Mouse (Mus musculus) mesoderm, embryonic 11.5 days (tissue): ENCODE data around the gene Mrps34.
A peak's percentile ranks its signal among the peaks of the same experiment; 100 is the strongest.

Experiments
- DNase-seq: peaks from one replicate; pipeline ENCODE4 v3.0.0-alpha.2; 2012; ENCODE audit warnings: low read depth, low spot score

The Mrps34 gene

DNA sequence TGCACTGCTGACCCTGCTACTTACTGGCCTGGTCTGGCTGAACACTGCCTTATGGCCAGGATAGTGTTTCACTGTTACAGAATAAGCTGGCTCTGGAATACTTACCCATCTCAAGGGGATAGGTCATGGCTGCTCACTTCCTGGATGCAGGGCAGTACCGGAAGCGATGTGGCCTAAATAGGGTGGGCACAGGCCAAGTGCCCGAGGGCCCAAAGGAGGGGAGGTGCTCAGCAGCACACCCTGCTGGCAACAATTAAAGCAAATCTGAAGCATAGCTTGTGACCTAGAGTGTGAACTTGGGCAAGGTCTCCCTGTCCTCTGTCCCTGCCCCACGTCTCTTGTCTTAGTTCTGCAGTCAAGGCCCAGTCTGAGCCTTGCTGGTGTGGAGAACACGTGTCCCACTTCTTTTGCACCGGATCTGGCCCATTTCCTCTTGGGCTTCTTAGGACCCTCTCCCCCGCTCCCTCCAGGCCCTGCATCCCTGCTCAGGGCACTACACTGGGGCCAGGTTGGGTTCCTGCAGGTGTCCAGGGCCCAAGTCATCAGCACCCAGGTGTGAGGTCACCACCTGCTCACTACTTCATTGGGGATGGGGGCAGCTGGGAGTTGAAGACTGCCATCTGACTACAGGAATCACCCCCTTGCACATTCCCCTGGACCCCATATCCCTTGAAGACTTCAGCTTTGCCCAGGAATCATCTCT lies 13.0 kb upstream of the Mrps34 start:
- peak; percentile 58 for DNase-seq

DNA sequence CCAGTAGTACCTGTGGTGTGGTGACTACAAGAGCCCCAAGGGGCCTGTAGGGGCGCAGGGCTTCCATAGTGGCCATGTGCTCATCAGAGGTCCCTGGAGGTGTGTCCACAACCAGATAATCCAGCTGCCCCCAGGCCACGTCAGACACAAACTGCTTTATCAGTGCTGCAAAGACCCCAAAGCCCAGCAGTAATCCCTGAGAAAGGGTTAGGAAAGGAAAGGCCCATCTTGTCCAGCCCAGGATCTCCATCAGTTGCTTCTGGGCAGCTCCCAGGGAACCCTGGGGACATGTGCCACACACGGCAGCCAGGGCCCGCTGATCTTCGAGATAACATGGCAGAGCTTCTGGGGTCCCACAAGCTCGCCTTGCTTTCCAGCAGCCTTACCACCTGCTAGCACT lies 10.5 kb upstream of the Mrps34 start:
- no peak for DNase-seq

DNA sequence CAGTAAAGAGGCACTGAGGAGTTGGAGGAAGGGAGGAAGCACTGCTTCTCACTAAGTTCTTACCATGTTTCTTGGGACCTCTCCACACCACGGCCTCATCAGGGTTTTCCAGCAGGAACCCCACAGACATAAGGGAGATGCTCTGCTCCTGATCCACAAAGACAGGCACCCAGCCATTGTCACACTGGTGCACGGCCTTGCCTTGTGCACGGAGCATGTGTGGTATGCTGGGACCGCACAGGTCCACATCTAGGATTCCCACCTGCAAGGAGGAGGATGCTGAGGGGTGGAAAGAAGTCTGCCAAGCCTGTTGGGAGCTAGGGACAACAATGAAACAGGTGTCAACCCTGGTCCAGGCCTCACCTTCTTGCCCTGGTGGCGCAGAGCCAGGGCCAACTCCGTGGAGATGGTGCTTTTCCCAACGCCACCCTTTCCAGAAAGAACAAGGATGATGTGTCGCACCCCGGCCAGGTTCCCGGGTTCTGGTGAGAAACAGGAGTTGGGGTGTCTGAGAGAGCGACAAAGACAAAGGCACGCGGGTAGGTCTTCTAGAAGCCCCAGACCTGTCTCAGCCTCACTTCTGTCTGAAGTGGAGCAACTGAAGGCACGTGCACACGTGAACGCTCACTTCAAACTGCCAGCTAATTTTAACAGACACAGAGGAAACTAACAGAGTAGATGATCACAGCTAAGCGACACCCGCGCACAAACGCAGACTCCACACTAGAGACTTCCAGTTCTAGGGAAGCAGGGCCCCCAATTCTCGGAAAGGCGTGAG lies 9.4 kb upstream of the Mrps34 start:
- no peak for DNase-seq

DNA sequence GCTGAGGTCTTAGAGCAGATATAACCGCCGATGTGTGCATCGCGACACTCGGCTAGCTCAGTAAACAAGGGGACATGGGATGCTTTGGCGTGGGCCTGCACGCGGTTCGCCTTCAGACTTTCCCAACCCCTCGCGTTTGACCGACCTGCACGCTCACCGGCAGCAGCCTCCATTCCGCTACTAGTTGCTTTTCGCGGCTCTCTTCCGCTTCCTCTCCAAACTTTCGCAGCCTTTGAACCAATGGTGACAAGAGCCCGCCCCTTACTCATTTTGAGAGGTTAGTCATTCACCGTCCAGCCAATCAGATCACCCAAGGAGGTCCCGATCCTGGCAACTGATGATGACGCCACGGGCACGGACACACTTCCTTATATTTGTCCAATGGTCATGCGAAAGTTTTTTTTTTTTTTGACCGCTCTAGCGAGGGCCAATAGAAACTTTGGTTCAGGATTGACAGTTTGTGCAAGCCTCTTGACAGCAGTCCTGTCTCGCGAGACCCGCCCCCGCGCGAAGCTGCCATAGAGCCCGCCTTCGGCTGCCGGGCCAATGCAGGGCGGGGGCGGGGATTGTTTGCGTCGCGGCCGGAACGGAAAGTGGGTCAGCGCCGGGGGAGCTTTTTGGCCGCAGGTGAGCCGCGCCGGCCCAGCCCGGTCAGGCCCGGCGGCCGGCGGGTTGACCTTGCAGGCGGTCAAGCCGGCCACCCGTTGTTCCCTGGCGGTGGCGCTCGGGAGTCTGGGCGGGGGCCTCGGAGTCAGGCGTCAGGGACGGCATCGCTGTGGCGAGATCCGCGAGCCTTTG lies 8.6 kb upstream of the Mrps34 start, which contains the start of the genes Nubp2 and Spsb3:
Nubp2 (minus strand) TSS at position 216 of the 798 bp plus-strand sequence.
Spsb3 (plus strand) TSS at position 510 of the 798 bp plus-strand sequence.
- peak; percentile 99 for DNase-seq

DNA sequence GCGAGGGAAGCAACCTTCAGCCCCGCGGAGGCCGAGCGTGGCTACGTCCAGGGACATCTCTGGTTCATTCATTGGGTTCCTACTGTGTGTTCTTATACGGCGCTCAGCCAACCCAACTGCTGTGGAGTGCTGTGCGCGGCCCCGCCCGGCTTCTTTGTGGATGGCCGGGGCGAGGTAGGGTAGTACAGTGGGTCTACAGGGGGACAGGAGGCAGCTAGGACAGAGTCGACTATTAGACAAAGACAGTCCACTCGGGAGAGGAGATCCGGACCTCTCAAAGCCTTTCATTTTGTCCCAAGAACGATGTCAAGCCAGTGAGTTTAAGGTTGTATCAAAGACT lies 8.0 kb upstream of the Mrps34 start:
- no peak for DNase-seq

DNA sequence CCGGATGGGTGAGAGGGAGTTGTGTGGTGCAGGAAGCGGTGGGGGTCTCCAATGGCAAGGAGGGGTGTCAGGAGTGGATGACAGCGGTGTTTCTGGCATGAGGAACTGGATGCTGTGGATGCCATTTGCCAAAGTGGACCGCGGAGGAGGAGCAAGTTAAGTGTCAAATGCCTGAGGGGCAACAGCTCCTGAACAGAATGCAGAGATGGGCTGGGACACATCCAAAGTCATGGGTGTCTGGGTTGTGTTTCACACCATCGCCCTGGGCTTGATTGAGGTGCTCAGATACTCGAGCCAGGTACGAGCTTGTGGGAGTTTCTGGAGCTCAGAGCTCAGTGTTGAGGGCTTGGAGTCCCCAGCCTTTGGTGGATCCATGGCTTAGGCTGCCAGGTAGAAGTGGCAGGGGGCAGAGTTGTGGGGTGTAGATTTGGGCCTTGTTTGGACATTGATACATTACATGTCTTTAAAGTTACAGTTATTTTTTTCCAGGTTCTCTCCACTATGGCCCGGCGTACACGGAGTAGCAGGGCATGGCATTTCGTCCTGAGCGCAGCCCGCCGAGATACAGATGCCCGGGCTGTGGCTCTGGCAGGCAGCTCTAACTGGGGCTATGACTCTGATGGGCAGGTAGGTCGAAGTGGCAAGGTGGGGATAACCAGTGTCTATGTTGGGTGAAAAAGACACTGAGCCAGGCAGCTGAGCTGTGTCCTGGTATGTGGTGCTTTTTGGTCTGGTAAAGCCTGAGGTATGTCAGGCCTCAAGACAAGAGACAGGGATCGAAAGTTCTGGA lies 7.4 kb upstream of the Mrps34 start:
- no peak for DNase-seq

DNA sequence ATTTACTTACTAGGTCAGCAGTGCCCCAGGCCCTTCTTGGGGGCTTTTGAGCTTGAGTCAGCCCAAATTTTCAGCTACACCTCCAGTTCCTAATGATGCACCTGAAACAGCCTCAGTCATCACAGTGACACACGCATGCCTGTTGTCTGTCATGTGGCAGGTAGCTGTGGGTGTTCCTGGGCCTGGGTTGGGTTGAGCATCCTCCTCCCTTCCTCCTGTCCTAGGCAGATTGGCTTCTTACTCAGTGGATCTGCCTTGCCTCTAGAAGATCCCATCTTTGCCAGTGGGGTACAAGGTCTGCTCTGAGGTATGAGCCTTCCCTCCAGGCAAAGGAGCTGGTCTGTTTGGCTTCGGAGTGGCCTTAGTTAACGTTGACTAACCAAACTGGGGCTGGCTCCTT lies 6.1 kb upstream of the Mrps34 start:
- no peak for DNase-seq

DNA sequence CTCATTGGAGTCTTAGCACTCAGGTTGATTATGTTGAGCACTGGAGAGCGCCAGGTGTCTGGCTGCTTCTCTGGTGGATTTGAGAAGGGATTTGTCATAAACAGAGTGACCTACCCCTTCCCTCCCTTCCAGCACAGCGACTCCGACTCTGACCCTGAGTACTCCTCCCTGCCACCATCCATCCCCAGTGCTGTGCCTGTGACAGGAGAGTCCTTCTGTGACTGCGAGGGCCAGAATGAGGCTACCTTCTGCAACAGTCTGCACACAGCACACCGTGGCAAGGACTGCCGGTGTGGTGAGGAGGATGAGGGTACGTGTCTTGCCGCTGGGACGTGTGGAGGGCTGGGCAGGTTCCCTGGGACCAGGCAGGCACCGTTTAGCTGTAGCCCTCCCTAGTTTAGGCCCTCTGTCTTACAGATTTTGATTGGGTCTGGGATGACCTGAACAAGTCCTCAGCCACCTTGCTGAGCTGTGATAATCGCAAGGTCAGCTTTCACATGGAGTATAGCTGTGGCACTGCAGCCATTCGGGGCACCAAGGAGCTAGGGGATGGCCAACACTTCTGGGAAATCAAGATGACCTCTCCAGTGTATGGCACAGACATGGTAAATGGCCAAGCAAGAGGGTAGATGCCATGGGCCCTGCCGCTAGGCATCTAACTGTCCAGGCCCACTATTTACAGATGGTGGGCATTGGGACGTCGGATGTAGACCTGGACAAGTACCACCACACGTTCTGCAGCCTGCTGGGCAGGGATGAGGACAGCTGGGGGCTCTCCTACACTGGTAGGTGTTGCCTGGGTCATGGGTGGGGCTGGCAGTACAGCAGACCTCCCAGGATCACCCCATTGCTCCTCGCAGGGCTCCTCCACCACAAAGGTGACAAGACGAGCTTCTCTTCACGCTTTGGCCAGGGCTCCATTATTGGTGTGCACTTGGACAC lies 4.5 kb upstream of the Mrps34 start:
- DNase-seq, result no peak

DNA sequence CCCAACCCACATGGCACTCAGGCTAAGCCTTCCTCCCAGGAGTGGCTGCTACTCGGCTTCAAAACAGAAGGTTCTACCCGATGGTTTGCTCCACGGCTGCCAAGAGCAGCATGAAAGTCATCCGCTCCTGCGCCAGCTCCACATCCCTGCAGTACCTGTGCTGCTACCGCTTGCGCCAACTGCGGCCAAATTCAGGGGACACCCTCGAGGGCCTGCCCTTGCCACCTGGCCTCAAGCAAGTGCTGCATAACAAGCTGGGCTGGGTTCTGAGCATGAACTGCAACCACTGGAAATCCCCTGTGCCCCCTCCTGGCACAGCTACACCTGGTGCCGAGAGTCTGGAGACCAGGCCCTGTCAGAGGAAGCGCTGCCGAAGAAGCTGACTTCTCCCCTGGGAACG lies 3.6 kb upstream of the Mrps34 start:
- no peak for DNase-seq

DNA sequence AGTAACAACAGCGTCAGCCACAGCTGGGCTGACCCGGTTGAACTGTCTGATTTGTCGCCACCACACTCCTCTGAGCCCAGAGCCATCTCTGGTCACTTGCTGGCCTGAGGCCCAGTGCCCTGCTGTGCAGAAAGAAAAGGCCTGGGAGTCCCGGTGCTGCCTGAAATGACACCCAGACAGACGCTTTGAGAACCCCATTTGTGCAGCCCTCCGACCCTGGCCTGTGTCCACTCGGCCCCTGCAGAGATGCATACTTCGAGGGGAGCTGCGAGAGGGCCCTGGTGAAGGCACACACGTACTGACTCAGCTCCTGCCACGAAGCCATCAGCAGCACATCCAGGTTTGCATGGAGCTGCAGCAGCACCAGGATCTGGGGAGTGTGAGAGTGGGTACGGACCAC lies 2.1 kb upstream of the Mrps34 start:
- no peak for DNase-seq

DNA sequence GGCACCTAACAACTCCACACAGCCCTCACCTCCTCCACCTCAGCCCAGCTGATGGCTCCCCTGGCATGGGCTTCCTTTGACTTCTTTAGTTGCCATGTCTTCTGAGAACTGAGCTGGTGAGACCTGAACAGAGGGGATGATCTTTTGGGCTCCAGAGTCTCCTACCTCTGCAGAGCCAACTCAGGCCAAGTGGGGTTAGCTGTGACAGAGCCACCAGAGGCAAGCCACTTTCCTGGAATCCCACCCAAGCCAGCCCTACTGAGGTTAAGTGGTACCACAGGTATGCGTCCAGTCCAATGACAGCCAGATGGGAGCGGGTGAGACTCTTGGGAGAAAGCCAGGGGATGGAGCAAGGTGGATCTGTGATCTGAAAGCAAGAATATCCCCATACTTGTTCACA lies 1.6 kb upstream of the Mrps34 start:
- DNase-seq, result no peak

DNA sequence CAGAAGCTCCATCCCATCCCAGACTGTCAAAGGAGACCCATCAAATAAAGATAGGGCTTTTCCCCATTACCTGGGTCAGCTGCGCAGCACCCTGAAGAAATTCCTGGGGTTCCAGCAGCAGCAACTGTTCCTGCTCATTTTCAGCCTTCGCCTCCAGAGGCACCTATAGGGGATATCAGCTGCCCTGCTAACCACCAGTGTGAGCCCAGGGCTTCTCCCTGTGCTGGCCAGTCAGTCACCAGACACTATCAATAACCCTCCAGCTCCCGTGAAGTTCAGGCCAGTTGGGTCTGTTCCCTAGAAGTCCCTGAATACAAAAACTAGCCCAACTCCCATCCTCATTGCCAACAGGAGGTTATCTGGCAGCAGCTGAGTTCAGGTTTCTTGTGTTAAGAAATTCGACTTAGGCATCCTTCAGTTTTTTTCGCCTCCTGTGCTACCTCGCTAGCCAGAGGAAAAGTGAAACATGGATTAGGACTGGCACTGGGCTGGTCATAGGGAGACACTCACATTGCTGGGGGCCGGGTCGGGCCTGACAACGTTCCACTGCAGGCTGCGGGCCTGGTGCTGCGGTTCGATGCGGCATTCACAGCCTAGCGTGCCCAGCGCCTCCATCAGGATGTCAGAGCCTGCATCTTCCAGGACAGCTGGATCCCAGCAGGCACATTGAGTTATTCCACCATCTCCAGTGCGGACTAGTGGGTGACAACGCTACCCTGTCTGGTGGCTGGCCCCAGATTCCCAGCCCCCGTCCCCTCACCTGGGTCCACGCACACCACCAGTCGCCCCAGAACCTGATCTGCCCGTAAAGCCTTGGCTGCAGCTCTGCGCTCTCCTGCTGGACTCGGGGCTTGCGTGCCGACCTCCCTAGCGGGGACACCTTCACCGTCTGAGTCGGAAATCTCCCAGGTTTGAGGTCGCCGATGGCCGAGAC lies 588 bp upstream of the Mrps34 start:
- no peak for DNase-seq

DNA sequence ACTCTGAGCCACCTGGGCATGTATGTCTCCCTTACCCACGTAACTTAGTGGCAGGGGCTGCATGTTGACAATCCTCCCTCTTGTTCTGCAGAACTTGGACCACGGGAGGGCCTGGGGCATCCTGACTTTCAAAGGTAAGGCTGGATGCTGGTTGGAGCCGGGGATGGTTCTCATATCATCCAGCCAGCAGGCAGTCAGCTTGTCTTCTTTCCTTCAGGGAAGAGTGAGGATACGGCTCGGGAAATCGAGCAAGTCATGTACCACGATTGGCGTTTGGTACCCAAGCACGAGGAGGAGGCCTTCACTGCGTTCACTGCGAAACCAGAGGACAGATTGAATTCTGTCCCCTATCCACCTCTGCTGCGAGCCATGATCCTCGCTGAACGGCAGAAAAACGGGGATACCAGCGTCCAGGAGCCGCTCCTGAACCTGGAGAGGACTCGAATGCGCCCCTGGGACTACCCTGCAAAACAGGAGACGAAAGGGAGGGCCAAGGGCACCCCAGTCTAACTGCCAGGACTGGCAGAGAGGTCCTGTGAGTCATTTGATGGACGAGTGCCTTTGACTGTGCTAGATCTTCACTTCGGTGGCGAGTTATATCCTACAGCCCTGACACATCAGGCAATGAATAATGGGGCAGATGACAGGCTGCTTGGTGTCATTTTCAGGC lies 790 bp downstream of the Mrps34 start:
- no peak for DNase-seq

DNA sequence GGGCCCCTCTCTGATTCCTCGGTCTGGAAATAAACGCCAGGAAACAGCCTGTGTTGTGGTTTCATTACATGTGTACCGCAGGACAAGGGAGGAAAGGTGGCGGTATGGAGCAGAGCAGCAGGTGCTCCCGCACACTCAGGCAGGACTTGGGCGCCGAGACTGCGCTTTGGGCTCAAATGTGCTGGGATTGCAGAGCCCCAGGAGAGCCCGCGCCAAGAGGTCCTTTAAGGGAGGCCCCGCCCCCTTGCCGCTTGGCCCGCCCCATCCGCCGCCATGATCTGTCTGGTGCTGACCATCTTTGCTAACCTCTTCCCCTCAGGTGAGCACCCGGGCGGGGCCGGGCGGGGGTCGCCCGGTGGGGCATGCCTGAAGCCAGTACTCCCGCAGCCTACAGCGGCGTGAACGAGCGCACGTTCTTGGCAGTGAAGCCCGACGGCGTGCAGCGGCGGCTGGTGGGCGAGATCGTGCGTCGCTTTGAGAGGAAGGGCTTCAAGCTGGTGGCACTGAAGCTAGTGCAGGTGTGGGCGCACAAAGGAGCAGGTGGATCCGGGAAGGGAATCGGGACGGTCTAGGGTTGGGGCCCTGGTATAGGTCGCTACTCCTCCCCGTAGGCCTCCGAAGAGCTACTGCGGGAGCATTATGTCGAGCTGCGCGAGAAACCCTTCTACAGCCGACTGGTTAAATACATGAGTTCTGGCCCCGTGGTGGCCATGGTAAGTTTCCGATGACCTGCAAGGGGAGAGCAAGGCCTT lies 1.5 kb downstream of the Mrps34 start, which contains the start of gene Nme3:
Nme3 (plus strand) TSS at position 260 of the 752 bp plus-strand sequence.
- peak; percentile 63 for DNase-seq

DNA sequence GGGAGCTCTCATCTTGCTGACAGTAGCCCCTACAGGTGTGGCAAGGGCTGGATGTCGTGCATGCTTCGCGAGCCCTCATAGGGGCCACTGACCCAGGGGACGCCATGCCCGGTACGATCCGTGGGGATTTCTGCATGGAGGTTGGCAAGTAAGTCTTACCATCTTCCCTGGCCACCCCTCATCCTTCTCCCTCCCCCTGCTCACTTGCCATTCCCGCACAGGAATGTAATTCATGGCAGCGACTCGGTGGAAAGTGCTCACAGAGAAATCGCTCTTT lies 2.0 kb downstream of the Mrps34 start:
- no peak for DNase-seq

DNA sequence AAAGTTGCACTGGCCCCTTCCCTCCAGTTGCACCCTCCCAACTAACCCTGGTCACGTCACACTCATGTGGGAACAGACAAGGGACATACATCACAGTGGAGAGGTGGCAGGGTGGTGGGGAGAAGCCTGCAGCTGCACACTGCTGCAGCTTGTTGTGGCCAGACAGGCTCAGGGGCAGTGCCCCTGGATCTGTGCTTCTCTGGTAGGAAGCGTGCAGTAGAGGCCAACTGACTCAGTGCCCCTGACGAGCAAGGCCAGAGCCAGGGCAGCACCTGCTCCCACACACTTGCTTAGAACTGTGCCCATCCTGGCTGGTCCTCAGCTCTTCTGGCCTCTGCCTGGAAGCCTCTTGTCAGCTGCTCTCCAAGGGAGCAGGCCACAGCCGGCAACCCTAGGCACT lies 2.7 kb downstream of the Mrps34 start:
- DNase-seq, result no peak

DNA sequence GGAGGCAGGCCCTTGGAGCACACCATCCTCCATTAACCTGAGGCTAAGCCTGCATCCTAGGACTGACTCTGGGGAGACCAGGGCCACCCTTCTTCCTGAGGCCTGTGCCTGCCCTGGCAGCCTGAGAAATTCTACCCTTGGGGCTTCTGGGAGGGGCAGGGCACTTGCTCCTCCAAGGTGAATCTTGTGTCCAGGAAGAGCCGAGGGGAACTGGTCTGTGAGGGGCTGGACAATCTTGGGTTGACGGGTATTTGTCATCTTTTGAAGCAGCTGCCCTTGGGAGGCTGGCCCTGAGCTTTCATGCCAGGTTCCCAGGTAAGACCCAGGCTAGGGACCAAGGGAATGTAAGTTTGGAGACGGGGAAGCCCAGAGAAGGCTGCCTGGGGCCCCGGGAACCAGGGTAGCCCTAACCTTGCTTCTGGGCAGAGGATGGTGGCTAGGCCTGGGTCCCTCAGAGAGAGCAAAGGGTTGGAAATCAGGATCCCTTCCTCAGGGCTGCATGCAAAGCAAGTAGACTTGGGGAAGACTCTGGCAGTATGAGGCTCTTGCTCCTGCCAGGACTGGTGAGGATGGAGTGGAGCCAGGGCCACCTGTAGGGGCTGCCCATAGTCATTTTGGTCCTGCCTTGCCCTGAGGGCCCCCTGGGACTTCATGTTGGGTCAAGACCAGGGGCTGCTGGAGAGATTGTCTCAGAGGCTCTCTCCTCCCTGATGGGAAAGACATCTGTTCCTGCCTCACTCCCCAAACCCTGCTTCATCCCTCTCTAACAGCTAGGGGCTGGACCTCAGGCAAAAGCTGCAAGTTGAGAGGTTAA lies 3.3 kb downstream of the Mrps34 start:
- DNase-seq, result no peak
